21 mouse cellular contexts compared by ENCODE assay signal in genomic region chr2:13777032-13777431, GRCm38 (mm10).
"Had no signal": no experiment of that assay in that cellular context is flagged by ENCODE, and none has a peak within 500 bp of the region (broad histone marks: within the 10 kb centered on the region; RNA-seq: fewer than 3 reads in every experiment).

No protein-coding gene starts in this region.

- H3K4me2 ChIP-seq: limb, embryonic 12.5 days; limb, embryonic 15.5 days; liver, embryonic 11.5 days; lung, embryonic 14.5 days; midbrain, embryonic 12.5 days; neural tube, embryonic 13.5 days had no signal

- H3K27me3 ChIP-seq: limb, embryonic 12.5 days; limb, embryonic 15.5 days; midbrain, embryonic 12.5 days; neural tube, embryonic 13.5 days had no signal

- ATAC-seq: liver, postnatal 0 days; lung, postnatal 0 days; midbrain, embryonic 16.5 days had no signal

- H3K4me1 ChIP-seq: limb, embryonic 12.5 days; limb, embryonic 15.5 days; midbrain, embryonic 12.5 days; neural tube, embryonic 13.5 days had no signal

- H3K4me3 ChIP-seq: left cerebral cortex, adult 2 months; limb, embryonic 12.5 days; limb, embryonic 15.5 days; midbrain, embryonic 12.5 days; myocyte; neural tube, embryonic 13.5 days had no signal

- H3K9ac ChIP-seq: limb, embryonic 12.5 days; limb, embryonic 15.5 days; liver, embryonic 14.5 days; liver, postnatal 0 days; lung, embryonic 14.5 days; midbrain, embryonic 12.5 days; neural tube, embryonic 13.5 days had no signal

- H3K27ac ChIP-seq: left cerebral cortex, adult 2 months; limb, embryonic 12.5 days; limb, embryonic 15.5 days; liver, embryonic 14.5 days; midbrain, embryonic 12.5 days; neural tube, embryonic 13.5 days had no signal

- DNase-seq: kidney, adult 18-20 months; kidney, postnatal 10 days; kidney, postnatal 36 days; layer of hippocampus, postnatal 36 days; liver, postnatal 0 days; lung, embryonic 14.5 days; retina, postnatal 1 day; right cerebral cortex, postnatal 25 days; spleen, adult 18-20 months; thymus, adult 18-20 months; thymus, postnatal 36 days had no signal

- H3K36me3 ChIP-seq: limb, embryonic 12.5 days; limb, embryonic 15.5 days; midbrain, embryonic 12.5 days; neural tube, embryonic 13.5 days had no signal

- H3K9me3 ChIP-seq: limb, embryonic 12.5 days; limb, embryonic 15.5 days; midbrain, embryonic 12.5 days; neural tube, embryonic 13.5 days had no signal
